Mouse (Mus musculus) embryonic facial prominence, embryonic 14.5 days (tissue): ENCODE measurements around the gene Orc5. TPM values are rescaled to one million over a fixed set of nuclear protein-coding genes. Genes with fewer than 3 reads are reported as not detected.
A peak's percentile ranks its signal among the peaks of the same experiment; 100 is the strongest.

Experiments used
- ATAC-seq: fragments of 200-750 bp; cut with Nextera tagmentation; 2 replicates; pipeline ENCODE4 v1.8.0; 2017; ENCODE audit warnings: low read depth, moderate number of reproducible peaks, moderate TSS enrichment
- DNase-seq: peaks from one replicate; pipeline ENCODE4 v3.0.0-alpha.2; 2015; ENCODE audit warnings: low spot score
- H3K27ac ChIP-seq: fragments of 300-500 bp; sonication (generic); replicated peaks from 2 replicates; pipeline ENCODE4 v1.5.1; 2014; ENCODE audit warnings: low read depth, mild to moderate bottlenecking, low read length, moderate library complexity
- H3K27me3 ChIP-seq: fragments of 300-500 bp; sonication (generic); replicated peaks from 2 replicates; pipeline ENCODE4 v1.6.1; 2014; ENCODE audit warnings: low read length; ENCODE audit not compliant: control insufficient read depth, insufficient read depth
- H3K36me3 ChIP-seq: fragments of 300-500 bp; sonication (generic); 2 replicates; pipeline ENCODE4 v1.6.1; 2014; ENCODE audit warnings: low read length, mixed read lengths; ENCODE audit not compliant: control insufficient read depth, insufficient read depth
- H3K4me1 ChIP-seq: fragments of 300-500 bp; sonication (generic); 2 replicates; pipeline ENCODE4 v1.6.1; 2014; ENCODE audit warnings: antibody characterized with exemption, low read length; ENCODE audit not compliant: control insufficient read depth, insufficient read depth
- H3K4me2 ChIP-seq: fragments of 300-500 bp; sonication (generic); 2 replicates; pipeline ENCODE4 v1.6.1; 2014; ENCODE audit warnings: low read depth, mild to moderate bottlenecking, low read length, moderate library complexity, mixed read lengths
- H3K4me3 ChIP-seq: fragments of 300-500 bp; sonication (generic); 2 replicates; pipeline ENCODE4 v1.5.1; 2014; ENCODE audit warnings: low read depth, mild to moderate bottlenecking, low read length
- H3K9ac ChIP-seq: fragments of 300-500 bp; sonication (generic); 2 replicates; pipeline ENCODE4 v1.6.1; 2014; ENCODE audit warnings: low read depth, mild to moderate bottlenecking, low read length, moderate library complexity, mixed read lengths
- H3K9me3 ChIP-seq: fragments of 300-500 bp; sonication (generic); 2 replicates; pipeline ENCODE4 v1.6.1; 2016; ENCODE audit warnings: low read length; ENCODE audit not compliant: control insufficient read depth
- WGBS: fragments of 180-500 bp; shearing (Covaris S2); extraction: QIAGEN DNeasy Blood & Tissue Kit; methylation state at CpG from one replicate; pipeline ENCODE4 v1.1.7; 2014; 5-methylcytosine and 5-hydroxymethylcytosine counted together
- polyA plus RNA-seq: library from polyadenylated mRNA; unstranded; fragments of >200 nt; fragmentation: Nextera tagmentation; extraction: Ambion mirVana; gene quantifications from 2 replicates; pipeline ENCODE4 v1.2.1, GENCODE M21; 2014

Gene Orc5
- polyA plus RNA-seq, 1 experiment from 2014 or later: 31.5 TPM

GRCm38 (mm10) chr5:22548556-22549161, 1.6 kb downstream of the Orc5 start:
- peak overlapping the region; percentile 57; the same call in 1 of the 2 replicates for H3K4me2 ChIP-seq

GRCm38 (mm10) chr5:22546536-22546935, 3.7 kb downstream of the Orc5 start:
- H3K4me1 ChIP-seq: peaks cover 8% of the 10 kb centered on the region; the same call in 1 of the 2 replicates
- no peak overlapping the region for H3K9ac ChIP-seq
- peaks cover 44% of the 10 kb centered on the region for H3K36me3 ChIP-seq
- 95% methylated on average over 5 of the region's 5 CpGs for WGBS
- no peaks in the 10 kb centered on the region for H3K9me3 ChIP-seq
- H3K4me2 ChIP-seq: no peak overlapping the region
- DNase-seq (no peak), ATAC-seq (no peak)
- no peak overlapping the region for H3K4me3 ChIP-seq
- no peak overlapping the region for H3K27ac ChIP-seq
- H3K27me3 ChIP-seq: no peaks in the 10 kb centered on the region

More at GRCm38 (mm10) chr5:22548556-22549161, 1.6 kb downstream of the Orc5 start:
- Histone ChIP-seq H3K36me3 (peaks cover 33% of the 10 kb centered on the region), H3K9ac (no peak overlapping the region), H3K4me3 (no peak overlapping the region), H3K27ac (no peak overlapping the region), H3K9me3 (no peaks in the 10 kb centered on the region), H3K4me1 (peaks cover 8% of the 10 kb centered on the region; the same call in 1 of the 2 replicates), H3K27me3 (no peaks in the 10 kb centered on the region)
- 72% methylated on average over 6 of the region's 6 CpGs for WGBS
- DNase-seq (no peak), ATAC-seq (no peak)

GRCm38 (mm10) chr5:22545305-22545704, 4.9 kb downstream of the Orc5 start:
- Histone ChIP-seq H3K4me3 (no peak overlapping the region), H3K27me3 (no peaks in the 10 kb centered on the region), H3K9ac (no peak overlapping the region), H3K9me3 (no peaks in the 10 kb centered on the region), H3K36me3 (peaks cover 54% of the 10 kb centered on the region), H3K4me1 (peaks cover 8% of the 10 kb centered on the region; the same call in 1 of the 2 replicates), H3K27ac (no peak overlapping the region), H3K4me2 (no peak overlapping the region)
- DNase-seq (no peak), ATAC-seq (no peak)

GRCm38 (mm10) chr5:22542676-22543075, 7.6 kb downstream of the Orc5 start:
- H3K27ac ChIP-seq: no peak overlapping the region
- no peak for ATAC-seq
- H3K4me3 ChIP-seq: no peak overlapping the region
- H3K27me3 ChIP-seq: no peaks in the 10 kb centered on the region
- no peaks in the 10 kb centered on the region for H3K9me3 ChIP-seq
- DNase-seq: no peak
- no peaks in the 10 kb centered on the region for H3K4me1 ChIP-seq
- no peak overlapping the region for H3K9ac ChIP-seq
- no peak overlapping the region for H3K4me2 ChIP-seq
- WGBS: 87% methylated on average over 2 of the region's 2 CpGs
- peaks cover 67% of the 10 kb centered on the region for H3K36me3 ChIP-seq

- 83% methylated on average over 7 of the region's 7 CpGs for WGBS
- H3K9me3 ChIP-seq: no peaks in the 10 kb centered on the region
- H3K4me1 ChIP-seq: no peaks in the 10 kb centered on the region
- no peak overlapping the region for H3K27ac ChIP-seq
- H3K4me2 ChIP-seq: no peak overlapping the region
- no peaks in the 10 kb centered on the region for H3K27me3 ChIP-seq
- H3K4me3 ChIP-seq: no peak overlapping the region
- H3K36me3 ChIP-seq: peaks cover 51% of the 10 kb centered on the region
- DNase-seq: no peak
- ATAC-seq: no peak
- H3K9ac ChIP-seq: no peak overlapping the region
These were observed 11.1 kb downstream of the Orc5 start for GRCm38 (mm10) chr5:22538996-22539600.

GRCm38 (mm10) chr5:22536695-22537094, 13.5 kb downstream of the Orc5 start:
- Histone ChIP-seq H3K9me3 (no peaks in the 10 kb centered on the region), H3K4me1 (no peaks in the 10 kb centered on the region), H3K9ac (no peak overlapping the region), H3K27me3 (no peaks in the 10 kb centered on the region), H3K27ac (no peak overlapping the region), H3K4me2 (no peak overlapping the region), H3K4me3 (no peak overlapping the region), H3K36me3 (peaks cover 39% of the 10 kb centered on the region)
- no peak for ATAC-seq
- no peak for DNase-seq
- WGBS: 86% methylated on average over 1 of the region's 1 CpGs

GRCm38 (mm10) chr5:22532571-22532970, 17.7 kb downstream of the Orc5 start:
- H3K4me2 ChIP-seq: no peak overlapping the region
- ATAC-seq (no peak), DNase-seq (no peak)
- no peaks in the 10 kb centered on the region for H3K4me1 ChIP-seq
- no peaks in the 10 kb centered on the region for H3K27me3 ChIP-seq
- WGBS: 89% methylated on average over 5 of the region's 5 CpGs
- H3K27ac ChIP-seq: no peak overlapping the region
- H3K9ac ChIP-seq: no peak overlapping the region
- no peaks in the 10 kb centered on the region for H3K9me3 ChIP-seq
- peaks cover 32% of the 10 kb centered on the region for H3K36me3 ChIP-seq
- no peak overlapping the region for H3K4me3 ChIP-seq

- no peaks in the 10 kb centered on the region for H3K9me3 ChIP-seq
- ATAC-seq: no peak
- no peaks in the 10 kb centered on the region for H3K4me1 ChIP-seq
- no peaks in the 10 kb centered on the region for H3K27me3 ChIP-seq
- peak; percentile 64 for DNase-seq
- H3K36me3 ChIP-seq: peaks cover 44% of the 10 kb centered on the region
- 71% methylated on average over 4 of the region's 4 CpGs for WGBS
- no peak overlapping the region for H3K4me2 ChIP-seq
- H3K4me3 ChIP-seq: no peak overlapping the region
- H3K27ac ChIP-seq: no peak overlapping the region
- no peak overlapping the region for H3K9ac ChIP-seq
These were observed 27.6 kb downstream of the Orc5 start for GRCm38 (mm10) chr5:22522612-22523011.

GRCm38 (mm10) chr5:22519708-22520107, 30.5 kb downstream of the Orc5 start:
- WGBS: 96% methylated on average over 2 of the region's 2 CpGs
- ATAC-seq: no peak

More at GRCm38 (mm10) chr5:22519708-22520107, 30.5 kb downstream of the Orc5 start:
- DNase-seq: no peak
- H3K4me3 ChIP-seq: no peak overlapping the region
- H3K4me1 ChIP-seq: no peaks in the 10 kb centered on the region
- peaks cover 38% of the 10 kb centered on the region for H3K36me3 ChIP-seq
- no peaks in the 10 kb centered on the region for H3K9me3 ChIP-seq
- H3K27me3 ChIP-seq: no peaks in the 10 kb centered on the region
- H3K9ac ChIP-seq: no peak overlapping the region
- no peak overlapping the region for H3K4me2 ChIP-seq
- no peak overlapping the region for H3K27ac ChIP-seq
